Mouse (Mus musculus) limb, embryonic 15.5 days (tissue): Measurements from ENCODE around the gene Nr1d1. TPM values are rescaled to one million over a fixed set of nuclear protein-coding genes. Genes with fewer than 3 reads are reported as not detected.

Experiments used
- ATAC-seq: fragments of 200-750 bp; cut with Nextera tagmentation; 2 replicates; pipeline ENCODE4 v1.8.0; 2017; ENCODE audit warnings: low read depth, moderate TSS enrichment; ENCODE audit not compliant: insufficient number of reproducible peaks, low FRiP score, low TSS enrichment
- H3K27ac ChIP-seq: fragments of 300-500 bp; sonication (generic); 2 replicates; pipeline ENCODE4 v1.5.1; 2015; ENCODE audit warnings: moderate library complexity, mild to moderate bottlenecking, inconsistent platforms
- H3K27me3 ChIP-seq: fragments of 300-500 bp; sonication (generic); 2 replicates; pipeline ENCODE4 v1.6.1; 2015; ENCODE audit warnings: inconsistent platforms
- H3K36me3 ChIP-seq: fragments of 300-500 bp; sonication (generic); 2 replicates; pipeline ENCODE4 v1.6.1; 2015; ENCODE audit warnings: inconsistent platforms
- H3K4me1 ChIP-seq: fragments of 300-500 bp; sonication (generic); 2 replicates; pipeline ENCODE4 v1.6.1; 2015; ENCODE audit warnings: inconsistent platforms
- H3K4me2 ChIP-seq: fragments of 300-500 bp; sonication (generic); 2 replicates; pipeline ENCODE4 v1.6.1; 2015; ENCODE audit warnings: mild to moderate bottlenecking, inconsistent platforms
- H3K4me3 ChIP-seq: fragments of 300-500 bp; sonication (generic); 2 replicates; pipeline ENCODE4 v1.5.1; 2015; ENCODE audit warnings: mild to moderate bottlenecking, inconsistent platforms
- H3K9ac ChIP-seq: fragments of 300-500 bp; sonication (generic); 2 replicates; pipeline ENCODE4 v1.6.1; 2015; ENCODE audit warnings: inconsistent platforms
- H3K9me3 ChIP-seq: fragments of 300-500 bp; sonication (generic); 2 replicates; pipeline ENCODE4 v1.6.1; 2016; ENCODE audit warnings: inconsistent platforms
- WGBS: fragments of 180-500 bp; shearing (Covaris S2); methylation state at CpG from one replicate; pipeline ENCODE4 v1.1.7; 2015; 5-methylcytosine and 5-hydroxymethylcytosine counted together
- polyA plus RNA-seq: library from polyadenylated mRNA; unstranded; fragments of >200 nt; fragmentation: Nextera tagmentation; extraction: Ambion mirVana; gene quantifications from 2 replicates; pipeline ENCODE4 v1.2.1, GENCODE M21; 2015

The Nr1d1 gene
- polyA plus RNA-seq, 1 experiment from 2014 or later = 1.2 TPM

DNA sequence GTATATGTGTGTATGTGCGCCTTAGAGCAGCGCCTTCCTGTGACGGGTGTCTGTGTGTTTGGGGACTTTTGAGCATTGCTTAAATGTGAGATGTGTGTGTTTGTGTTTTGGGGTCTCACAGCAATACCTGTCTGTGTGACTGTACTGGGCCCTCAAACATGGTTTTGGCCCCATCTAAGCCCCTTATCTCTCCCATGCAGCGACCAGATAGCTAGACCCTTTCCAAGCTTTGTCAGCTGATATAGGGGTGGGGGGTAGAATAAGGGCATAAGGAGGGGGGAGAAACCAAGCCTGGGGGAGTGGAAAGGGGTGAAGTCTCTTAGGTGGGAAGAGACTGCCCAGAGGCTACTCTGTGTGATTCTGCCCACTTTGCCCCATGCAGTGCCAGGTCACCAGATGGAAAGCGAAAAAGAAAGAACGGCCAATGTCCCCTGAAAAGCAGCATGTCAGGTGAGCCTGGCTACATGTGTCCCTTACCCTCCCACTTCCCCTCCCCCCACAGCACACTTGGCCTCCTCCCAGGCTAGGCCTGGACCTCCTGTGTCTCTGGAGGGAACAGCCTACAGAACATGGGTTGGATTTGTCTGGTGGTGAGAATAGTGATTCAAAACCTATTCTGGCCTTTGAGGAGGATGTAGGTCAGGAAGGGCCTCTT lies 19.3 kb downstream of the Nr1d1 start:
- Histone ChIP-seq H3K9me3 (no peaks in the 10 kb centered on the region; the same call in 1 of the 2 replicates), H3K27me3 (no peaks in the 10 kb centered on the region), H3K4me2 (no peak overlapping the region), H3K9ac (no peak overlapping the region), H3K4me3 (no peak overlapping the region), H3K27ac (no peak overlapping the region), H3K36me3 (peaks cover 51% of the 10 kb centered on the region), H3K4me1 (peaks cover 42% of the 10 kb centered on the region)
- ATAC-seq = no peak
- 91% methylated on average over 6 of the region's 6 CpGs for WGBS

DNA sequence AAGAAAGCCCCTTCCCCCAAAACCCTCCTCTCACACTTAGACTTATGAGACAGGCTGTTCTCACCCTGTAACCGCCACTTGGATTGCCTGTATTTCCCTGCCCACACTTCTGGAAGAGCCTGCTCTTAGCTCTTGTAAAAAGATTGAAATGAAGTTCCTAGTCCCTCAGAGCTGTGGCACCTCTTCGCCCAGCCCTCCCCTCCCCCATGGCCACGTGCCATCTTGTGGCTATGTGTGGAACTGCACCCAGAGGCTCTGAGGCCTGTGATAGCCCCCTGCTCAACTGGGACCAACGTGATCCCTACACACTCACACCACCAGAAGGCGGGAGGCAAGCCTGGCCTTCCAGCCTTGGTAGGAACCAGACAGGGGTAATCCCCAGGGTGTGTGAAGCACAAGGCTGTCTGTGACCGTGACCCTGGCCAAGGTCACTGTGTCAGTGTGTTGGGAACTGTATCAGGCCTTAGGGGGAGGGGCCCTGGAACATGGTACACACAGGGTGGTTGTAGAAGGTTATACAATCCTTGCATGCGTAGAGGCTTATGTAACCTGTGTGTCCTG lies 20.4 kb downstream of the Nr1d1 start:
- H3K9ac ChIP-seq = no peak overlapping the region
- no peaks in the 10 kb centered on the region for H3K9me3 ChIP-seq
- peaks cover 54% of the 10 kb centered on the region for H3K4me1 ChIP-seq
- ATAC-seq = no peak
- peaks cover 41% of the 10 kb centered on the region for H3K36me3 ChIP-seq
- H3K27me3 ChIP-seq = no peaks in the 10 kb centered on the region
- no peak overlapping the region for H3K4me3 ChIP-seq
- peak overlapping the region; percentile 75 for H3K27ac ChIP-seq
- WGBS = 26% methylated on average over 7 of the region's 7 CpGs
- no peak overlapping the region for H3K4me2 ChIP-seq

DNA sequence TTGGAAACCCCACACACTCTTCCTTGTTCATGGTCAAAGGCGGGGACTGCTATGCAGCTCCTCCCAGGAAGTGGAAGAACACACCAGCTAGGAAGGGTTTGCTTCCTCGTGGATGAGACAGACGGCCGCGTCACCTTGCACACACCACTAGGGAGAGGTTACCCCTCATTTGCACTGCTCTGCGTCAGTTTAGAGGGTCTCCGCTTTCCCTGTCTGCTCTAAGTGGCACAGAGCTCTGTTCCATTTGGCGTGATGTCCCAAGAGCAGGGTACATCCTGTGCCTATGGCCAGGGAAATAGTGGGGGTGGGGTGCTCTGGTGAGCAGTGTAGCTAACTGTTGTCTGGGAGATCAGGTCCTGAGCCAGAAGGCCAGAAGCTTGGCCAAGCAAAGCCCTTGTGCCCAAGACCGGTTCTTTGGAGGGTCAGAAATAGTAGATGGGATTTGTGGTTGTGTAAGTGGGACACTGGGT lies 20.9 kb downstream of the Nr1d1 start:
- H3K4me2 ChIP-seq = no peak overlapping the region
- ATAC-seq = no peak
- H3K27ac ChIP-seq = peak overlapping the region; percentile 75
- no peak overlapping the region for H3K4me3 ChIP-seq
- peaks cover 38% of the 10 kb centered on the region for H3K36me3 ChIP-seq
- no peaks in the 10 kb centered on the region for H3K27me3 ChIP-seq
- 57% methylated on average over 9 of the region's 9 CpGs for WGBS
- peaks cover 59% of the 10 kb centered on the region for H3K4me1 ChIP-seq
- H3K9ac ChIP-seq = no peak overlapping the region
- no peaks in the 10 kb centered on the region for H3K9me3 ChIP-seq

DNA sequence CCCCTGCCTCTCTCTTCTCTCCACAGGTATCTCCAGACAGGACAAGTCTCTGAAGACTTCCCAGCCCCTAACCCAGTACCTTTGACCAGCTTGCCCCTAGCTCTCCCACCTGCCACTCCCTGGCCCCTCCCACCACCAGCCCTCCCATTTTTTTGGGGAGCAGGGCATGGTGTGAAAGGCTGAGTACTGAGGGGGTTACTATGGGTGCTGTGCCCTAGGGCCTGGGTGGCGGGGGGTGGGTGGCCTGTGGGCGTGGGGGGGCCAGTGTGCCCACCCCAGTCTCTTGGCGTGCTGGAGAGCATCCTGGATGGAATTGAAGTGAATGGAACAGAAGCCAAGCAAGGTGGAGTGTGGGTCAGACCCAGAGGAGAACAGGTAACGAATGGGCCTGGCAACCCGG lies 21.9 kb downstream of the Nr1d1 start:
- ATAC-seq = no peak
- Histone ChIP-seq H3K27ac (no peak overlapping the region), H3K27me3 (no peaks in the 10 kb centered on the region), H3K36me3 (peaks cover 31% of the 10 kb centered on the region), H3K4me3 (no peak overlapping the region), H3K9me3 (no peaks in the 10 kb centered on the region), H3K4me2 (no peak overlapping the region), H3K4me1 (peaks cover 68% of the 10 kb centered on the region), H3K9ac (no peak overlapping the region)
- 90% methylated on average over 5 of the region's 5 CpGs for WGBS

DNA sequence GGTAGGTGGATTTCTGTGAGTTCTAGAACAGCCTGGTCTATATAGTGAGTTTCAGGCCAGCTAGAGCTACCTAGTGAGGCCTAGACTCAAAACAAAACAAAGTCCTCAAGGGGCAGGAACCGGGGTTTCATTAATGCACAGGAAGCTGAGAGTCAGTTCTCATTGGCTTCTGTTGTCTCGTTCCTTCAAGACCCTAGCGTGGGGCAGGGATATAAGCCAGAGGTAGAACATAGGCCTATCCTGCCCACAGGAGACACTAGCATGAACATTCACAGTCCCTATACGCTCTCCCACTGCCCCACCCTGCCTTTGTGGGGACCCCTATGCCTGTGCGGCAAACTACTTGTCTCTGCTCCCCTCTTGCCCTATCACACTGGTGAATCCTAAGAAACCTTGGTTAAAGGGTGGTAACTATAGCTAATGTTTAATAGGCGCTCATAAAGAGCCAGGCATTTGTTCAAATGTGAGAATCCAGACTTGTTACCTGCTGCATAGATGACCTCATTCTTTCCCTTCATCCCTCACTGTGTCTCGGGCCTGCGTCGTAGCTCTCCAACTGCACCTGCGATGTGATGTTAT lies 22.5 kb downstream of the Nr1d1 start:
- ATAC-seq = no peak

DNA sequence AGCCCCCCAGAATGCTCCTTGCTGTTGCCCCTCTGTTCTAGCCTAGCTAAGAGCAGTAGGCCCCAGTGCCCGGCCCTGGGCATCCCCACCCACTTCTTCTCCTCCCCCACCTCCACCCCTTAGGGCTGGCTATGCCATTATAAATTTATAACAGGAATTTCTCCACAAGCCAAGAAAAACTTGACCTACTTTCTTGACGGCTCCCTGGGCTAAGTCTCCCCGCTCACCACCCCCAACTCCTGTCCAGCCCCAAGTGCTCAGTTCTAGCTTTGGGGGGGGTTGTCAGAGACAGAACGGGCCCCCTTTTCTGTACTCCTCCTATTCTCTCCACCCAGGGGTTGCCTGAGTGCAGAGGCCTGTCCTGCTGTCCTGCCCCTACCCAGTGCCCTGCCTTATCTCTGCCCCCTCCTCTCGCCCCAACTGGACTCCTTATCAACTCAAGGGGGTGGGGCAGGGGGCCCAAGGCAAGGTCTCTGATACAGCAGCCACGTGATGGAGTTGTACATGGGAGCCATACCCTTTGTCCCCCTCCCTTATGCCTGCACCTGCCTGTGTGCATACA lies 23.8 kb downstream of the Nr1d1 start:
- no peaks in the 10 kb centered on the region for H3K27me3 ChIP-seq
- peak; percentile 37 for ATAC-seq
- peaks cover 87% of the 10 kb centered on the region for H3K4me1 ChIP-seq
- no peak overlapping the region for H3K9ac ChIP-seq
- H3K9me3 ChIP-seq = no peaks in the 10 kb centered on the region
- H3K4me2 ChIP-seq = peak overlapping the region; percentile 39
- 0 out of 2 replicates have a peak overlapping the region, but pooled peaks have one; percentile 9 for H3K4me3 ChIP-seq
- 27% methylated on average over 6 of the region's 6 CpGs for WGBS
- H3K36me3 ChIP-seq = peaks cover 14% of the 10 kb centered on the region
- peak overlapping the region; percentile 86 for H3K27ac ChIP-seq

More for the DNA sequence above, 22.5 kb downstream of the Nr1d1 start:
- Histone ChIP-seq H3K4me1 (peaks cover 74% of the 10 kb centered on the region), H3K9ac (no peak overlapping the region), H3K36me3 (peaks cover 26% of the 10 kb centered on the region), H3K4me3 (no peak overlapping the region), H3K27me3 (no peaks in the 10 kb centered on the region), H3K27ac (no peak overlapping the region), H3K9me3 (no peaks in the 10 kb centered on the region), H3K4me2 (no peak overlapping the region)
- WGBS = 79% methylated on average over 10 of the region's 10 CpGs

DNA sequence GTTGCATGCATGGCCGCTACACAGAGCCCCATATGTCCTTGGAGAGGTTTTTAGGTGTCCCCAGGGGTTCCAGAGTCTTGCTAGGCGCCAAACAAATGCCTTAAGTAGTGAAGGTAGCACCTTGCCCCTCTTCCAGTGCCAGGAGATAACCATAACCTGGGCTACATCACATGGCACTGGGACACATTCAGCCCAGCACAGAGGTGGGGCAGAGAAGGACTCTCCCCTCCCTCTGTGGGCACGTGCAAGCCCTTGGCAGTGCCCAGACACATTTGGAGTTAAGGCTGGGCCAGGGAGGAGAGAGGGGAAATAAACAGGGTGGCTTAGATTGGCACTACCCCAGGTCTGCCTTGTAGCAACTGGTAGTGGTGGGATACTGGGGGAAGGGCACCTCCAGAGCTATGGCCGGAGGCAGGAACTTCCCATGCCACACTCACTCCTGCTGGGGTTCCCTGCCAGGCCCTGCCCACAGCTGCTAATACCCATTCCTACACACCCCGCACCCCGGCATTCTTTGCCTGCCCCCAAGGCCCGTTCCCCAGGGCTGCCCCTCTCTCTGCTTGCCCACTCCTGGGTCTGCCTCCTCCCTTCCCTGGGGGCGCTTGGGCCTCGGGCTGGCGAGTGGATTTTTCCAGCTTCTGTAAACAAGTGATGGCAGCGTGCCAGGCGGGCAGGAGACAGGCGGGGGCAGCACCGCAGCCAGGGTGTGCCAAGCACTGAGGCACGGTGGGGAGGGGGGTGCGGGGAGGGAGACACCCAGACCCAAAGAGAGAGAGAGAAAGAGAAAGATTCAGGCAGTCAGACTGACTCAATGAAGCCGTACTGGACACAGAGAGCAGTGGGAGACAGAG lies 24.6 kb downstream of the Nr1d1 start:
- H3K27ac ChIP-seq = peak overlapping the region; percentile 86
- peak overlapping the region; percentile 39 for H3K4me2 ChIP-seq
- H3K9me3 ChIP-seq = no peaks in the 10 kb centered on the region
- no peaks in the 10 kb centered on the region for H3K27me3 ChIP-seq
- 0 out of 2 replicates have a peak overlapping the region, but pooled peaks have one; percentile 2 for H3K9ac ChIP-seq
- 27% methylated on average over 17 of the region's 17 CpGs for WGBS
- H3K36me3 ChIP-seq = peaks cover 8% of the 10 kb centered on the region; the same call in 1 of the 2 replicates
- H3K4me3 ChIP-seq = peak overlapping the region; percentile 9; the same call in 1 of the 2 replicates
- peak; percentile 35 for ATAC-seq
- H3K4me1 ChIP-seq = peaks cover 94% of the 10 kb centered on the region

DNA sequence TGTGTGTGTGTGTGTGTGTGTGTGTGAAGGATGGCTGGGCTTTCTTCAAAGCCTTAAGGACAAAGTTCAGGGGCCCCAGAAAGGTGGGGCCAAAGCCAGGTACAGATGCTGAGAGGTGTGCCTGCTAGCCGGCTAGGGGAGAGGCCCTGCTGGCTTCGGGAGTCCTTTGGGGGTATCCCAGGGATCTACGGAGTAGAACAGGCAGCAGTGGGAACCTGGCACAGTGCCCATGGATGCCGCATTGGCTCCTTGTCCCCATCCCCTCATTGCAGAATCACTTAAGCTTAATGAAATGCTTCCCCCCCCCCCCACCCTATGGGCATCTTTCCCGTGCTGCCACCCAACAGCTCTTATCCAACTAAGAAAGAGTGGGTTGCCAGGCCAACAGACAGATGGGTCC lies 25.4 kb downstream of the Nr1d1 start:
- WGBS = 30% methylated on average over 5 of the region's 5 CpGs
- Histone ChIP-seq H3K27me3 (no peaks in the 10 kb centered on the region), H3K36me3 (peaks cover 8% of the 10 kb centered on the region; the same call in 1 of the 2 replicates), H3K4me3 (no peak overlapping the region), H3K4me1 (peaks cover 98% of the 10 kb centered on the region), H3K9ac (no peak overlapping the region), H3K9me3 (no peaks in the 10 kb centered on the region), H3K4me2 (no peak overlapping the region), H3K27ac (peak overlapping the region; percentile 86)
- no peak for ATAC-seq

DNA sequence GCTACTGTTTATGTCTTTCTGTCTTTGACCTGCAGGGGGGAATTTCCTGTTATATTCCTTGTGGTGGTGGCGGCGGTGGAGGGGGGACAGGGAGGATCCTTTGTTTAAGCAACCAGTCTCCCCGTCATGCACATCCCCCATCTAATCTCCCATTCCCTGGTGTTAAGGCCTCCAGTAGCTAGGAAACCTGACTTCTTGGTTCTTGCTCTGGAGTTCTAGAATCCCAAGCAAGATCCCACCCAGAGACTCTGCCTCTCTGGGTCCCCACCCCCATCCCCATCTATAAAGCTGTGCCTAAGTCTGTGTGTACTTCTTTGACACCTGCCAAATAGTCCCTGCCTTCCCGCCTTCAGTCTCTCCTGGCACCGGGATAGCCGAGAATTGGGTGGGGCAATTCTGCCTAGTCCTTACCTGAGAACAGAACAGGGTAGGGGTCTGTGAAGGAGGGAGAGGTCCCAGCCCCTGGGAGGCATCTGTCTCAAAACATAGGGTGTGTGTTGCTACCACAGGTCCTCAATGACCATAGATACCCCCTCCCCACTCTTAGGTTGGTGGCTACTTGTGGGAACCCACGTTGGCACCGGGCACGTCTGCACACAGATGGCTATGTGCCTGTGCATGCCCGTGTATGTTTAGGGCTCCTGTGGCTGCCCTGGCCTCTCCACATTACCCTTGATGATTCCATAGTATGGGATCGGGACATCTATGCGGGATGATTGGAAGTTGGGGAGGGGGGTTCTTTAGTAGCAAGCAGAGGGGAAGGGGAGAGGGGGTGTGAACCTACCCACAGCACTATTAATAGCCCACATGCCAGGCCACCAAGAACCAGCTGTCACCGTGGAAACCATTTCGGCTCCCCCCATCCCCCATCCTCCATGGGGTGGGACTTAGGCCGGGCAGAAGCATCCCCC lies 26.4 kb downstream of the Nr1d1 start:
- no peaks in the 10 kb centered on the region for H3K27me3 ChIP-seq
- WGBS = 24% methylated on average over 15 of the region's 15 CpGs
- H3K9ac ChIP-seq = no peak overlapping the region
- H3K9me3 ChIP-seq = no peaks in the 10 kb centered on the region
- H3K4me2 ChIP-seq = peak overlapping the region; percentile 31
- H3K27ac ChIP-seq = peak overlapping the region; percentile 86
- no peak for ATAC-seq
- peaks cover 98% of the 10 kb centered on the region for H3K4me1 ChIP-seq
- H3K36me3 ChIP-seq = peaks cover 3% of the 10 kb centered on the region; the same call in 1 of the 2 replicates
- no peak overlapping the region for H3K4me3 ChIP-seq

DNA sequence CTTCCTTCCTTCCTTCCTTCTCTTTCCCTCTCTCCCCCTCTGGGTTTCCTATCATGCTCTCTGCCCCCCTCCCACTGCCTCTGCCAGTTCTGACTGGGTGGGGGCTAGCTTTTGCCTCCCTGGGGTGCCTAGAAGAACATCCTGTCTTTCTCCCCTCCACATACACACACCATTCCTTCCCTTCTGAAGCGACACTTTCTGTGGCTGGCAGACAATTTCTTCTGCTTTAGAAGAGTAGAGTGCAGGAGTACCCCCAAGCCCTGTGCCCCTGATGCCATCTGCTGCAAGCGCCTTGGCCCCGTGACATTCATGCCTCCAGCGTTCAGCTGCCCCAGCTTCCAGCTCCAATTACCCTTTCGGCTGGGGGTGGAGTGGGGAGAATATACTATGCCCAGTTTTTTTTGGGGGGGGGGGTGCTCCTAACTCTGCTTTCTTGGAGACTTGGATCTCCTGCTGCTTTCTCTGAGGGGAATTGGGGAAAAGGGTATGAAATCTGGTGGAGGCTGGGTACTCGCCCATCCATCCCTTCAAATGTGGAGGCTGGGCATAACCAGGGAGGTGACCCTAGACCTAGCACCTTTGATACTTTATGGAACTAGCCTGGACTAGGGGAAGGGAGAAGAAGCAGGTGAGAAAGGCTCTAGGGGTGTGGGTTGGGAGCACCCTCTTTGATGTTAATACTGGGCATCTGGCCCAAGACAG lies 27.2 kb downstream of the Nr1d1 start:
- Histone ChIP-seq H3K4me2 (peak overlapping the region; percentile 31), H3K4me3 (peak overlapping the region; percentile 13; the same call in 1 of the 2 replicates), H3K9ac (no peak overlapping the region), H3K4me1 (peaks cover 98% of the 10 kb centered on the region), H3K27ac (peak overlapping the region; percentile 78), H3K27me3 (no peaks in the 10 kb centered on the region), H3K9me3 (no peaks in the 10 kb centered on the region), H3K36me3 (no peaks in the 10 kb centered on the region)
- ATAC-seq = no peak
- WGBS = 17% methylated on average over 6 of the region's 6 CpGs
